Mouse (Mus musculus) adrenal gland, postnatal 14 days (tissue): ENCODE results near the gene Nisch. TPM values are rescaled to one million over a fixed set of nuclear protein-coding genes. Genes with fewer than 3 reads are reported as not detected.
A peak's percentile ranks its signal among the peaks of the same experiment; 100 is the strongest.

ENCODE experiments used
- DNase-seq: peaks from one replicate; pipeline ENCODE4 v3.0.0; 2021; ENCODE audit warnings: mixed read lengths
- long read RNA-seq, 2 experiments: library from polyadenylated mRNA; stranded (forward); transcript quantifications; one replicate each; pipeline ENCODE4 v2.0.0; 2021
- total RNA-seq: library from RNA; stranded (reverse); gene quantifications from 2 replicates; pipeline ENCODE4 v1.2.3, GENCODE M21; 2021

The Nisch gene
- 269 and 295 TPM in 2 replicates for total RNA-seq
- long read RNA-seq, experiment 1, full-length matches to known transcripts: 100 of 256 reads
- long read RNA-seq, experiment 1, partial matches to known transcripts: 44 of 256 reads
- long read RNA-seq, experiment 1, other reads (novel, unspliced or antisense): 112 of 256 reads
- long read RNA-seq, experiment 2, full-length matches to known transcripts: 91 of 285 reads
- long read RNA-seq, experiment 2, partial matches to known transcripts: 50 of 285 reads
- long read RNA-seq, experiment 2, other reads (novel, unspliced or antisense): 144 of 285 reads

DNA sequence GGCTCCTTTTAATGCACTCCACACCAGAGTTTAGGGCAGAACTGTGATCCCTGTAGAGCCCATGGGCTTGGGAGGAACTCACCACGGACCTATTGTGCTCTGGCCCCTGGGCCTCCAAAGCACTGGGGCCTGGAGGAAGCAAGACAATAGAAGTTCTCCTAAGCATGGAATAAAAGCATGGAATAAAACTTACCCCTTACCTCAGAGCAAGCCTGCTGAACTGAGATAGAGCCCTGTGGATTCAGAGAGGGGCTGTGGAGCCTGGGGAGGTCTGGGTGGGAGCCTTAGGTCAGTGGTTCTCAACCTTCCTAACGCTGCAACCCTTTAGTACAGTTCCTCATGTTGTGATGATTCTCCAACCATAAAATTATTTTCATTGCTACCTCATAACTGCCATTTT lies at the start of gene Nisch:
Gene Nisch, minus strand, starts transcription at position 101 of the 400 bp plus-strand sequence.
- no peak for DNase-seq

DNA sequence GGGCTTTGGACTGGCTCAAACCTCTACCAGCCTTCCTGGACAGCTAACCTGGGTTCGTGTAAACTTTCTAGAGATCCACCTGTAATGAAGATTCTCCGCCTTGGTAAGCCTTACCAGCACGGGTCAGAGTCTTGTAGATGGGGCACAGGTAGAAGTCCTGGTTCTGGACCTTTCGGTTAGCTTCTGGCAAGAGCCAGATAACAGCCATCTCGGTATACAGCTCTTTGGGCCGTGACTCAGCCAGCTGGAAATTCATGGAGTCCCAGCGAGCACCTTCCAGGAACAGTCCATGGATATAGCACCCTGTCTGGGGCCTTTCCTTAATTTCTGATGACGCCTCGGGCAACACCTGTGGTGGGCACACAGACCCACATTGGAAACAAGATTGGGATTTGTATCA lies 44.2 kb upstream of the Nisch start:
- no peak for DNase-seq

DNA sequence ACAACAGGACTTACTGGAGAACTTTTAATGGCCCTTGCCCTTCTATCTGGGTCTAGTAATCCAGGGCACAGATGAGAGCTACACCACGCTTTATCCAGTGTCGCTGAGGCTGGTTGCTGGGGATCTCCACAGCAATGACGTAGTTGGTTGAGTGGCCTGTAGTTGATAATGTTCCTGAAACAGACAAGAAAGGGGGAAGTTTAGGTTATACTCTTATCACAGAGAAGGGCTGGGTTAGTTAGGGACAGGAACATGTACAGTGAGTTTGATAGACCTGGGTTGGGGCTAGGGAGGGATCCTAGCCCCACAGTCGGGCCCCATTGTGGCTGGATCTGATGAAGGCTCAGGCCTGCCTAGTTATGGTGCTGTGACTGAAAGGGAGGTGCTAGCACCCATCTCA lies 43.6 kb upstream of the Nisch start:
- no peak for DNase-seq

DNA sequence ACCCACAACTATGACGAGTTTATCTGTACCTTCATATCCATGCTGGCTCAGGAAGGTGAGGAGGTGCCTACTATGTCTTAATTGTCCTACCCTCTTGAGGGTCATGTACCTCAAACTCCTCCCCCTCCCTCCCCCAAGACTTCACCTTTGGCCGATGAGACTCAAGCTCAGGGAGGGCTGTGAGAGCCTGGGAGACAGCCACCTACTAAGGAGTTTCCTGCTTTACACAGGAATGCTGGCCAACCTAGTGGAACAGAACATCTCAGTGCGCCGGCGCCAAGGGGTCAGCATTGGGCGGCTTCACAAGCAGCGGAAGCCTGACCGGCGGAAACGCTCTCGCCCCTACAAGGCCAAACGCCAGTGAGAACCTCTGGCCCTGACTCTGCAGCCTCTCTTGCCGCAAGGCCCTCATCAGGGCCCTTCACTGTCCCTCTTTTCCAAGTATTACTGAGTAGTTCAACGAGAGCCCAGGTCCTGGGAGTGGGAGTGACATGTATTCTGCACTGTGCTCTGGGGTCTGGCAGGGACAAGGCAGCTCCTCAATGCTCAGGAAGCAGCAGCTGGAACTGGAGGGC lies 41.8 kb upstream of the Nisch start:
- DNase-seq: no peak

DNA sequence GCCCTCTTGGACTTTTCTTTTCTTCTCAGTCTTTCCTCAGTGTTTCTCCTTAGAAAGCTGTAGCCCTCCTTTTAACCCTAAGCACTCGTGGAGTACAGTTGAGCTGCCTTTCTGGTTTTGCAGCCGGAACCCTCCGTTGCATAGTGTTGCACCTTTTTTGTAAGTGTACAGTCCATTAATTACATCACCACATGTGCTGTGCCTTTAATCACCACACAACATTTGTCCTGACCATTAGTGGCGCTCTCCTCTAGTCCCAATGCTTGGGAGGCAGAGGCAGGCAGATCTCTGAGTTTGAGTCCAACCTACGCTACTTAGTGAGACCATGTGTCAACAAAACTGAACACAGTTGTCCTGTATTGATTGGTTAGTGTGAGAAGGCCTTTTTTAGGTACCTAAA lies 35.3 kb upstream of the Nisch start:
- peak; percentile 2 for DNase-seq

DNA sequence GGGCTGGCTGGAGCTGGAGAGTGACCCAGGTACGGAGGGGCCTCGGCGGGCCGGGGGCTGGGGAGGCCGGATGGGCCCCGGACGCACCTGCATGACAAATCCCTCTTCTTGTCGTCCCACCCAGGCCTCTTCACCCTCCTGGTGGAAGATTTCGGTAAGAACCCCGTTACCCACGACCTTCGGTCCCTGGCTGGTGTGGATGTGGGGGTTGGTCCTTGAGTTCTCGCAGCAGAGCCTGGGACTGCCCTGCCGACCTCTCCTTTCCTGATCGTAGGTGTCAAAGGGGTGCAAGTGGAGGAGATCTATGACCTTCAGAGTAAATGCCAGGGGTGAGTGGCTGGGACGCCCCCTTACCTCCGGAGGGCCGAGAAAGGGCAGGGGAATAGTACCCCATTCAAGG lies 34.9 kb upstream of the Nisch start:
- DNase-seq: no peak

DNA sequence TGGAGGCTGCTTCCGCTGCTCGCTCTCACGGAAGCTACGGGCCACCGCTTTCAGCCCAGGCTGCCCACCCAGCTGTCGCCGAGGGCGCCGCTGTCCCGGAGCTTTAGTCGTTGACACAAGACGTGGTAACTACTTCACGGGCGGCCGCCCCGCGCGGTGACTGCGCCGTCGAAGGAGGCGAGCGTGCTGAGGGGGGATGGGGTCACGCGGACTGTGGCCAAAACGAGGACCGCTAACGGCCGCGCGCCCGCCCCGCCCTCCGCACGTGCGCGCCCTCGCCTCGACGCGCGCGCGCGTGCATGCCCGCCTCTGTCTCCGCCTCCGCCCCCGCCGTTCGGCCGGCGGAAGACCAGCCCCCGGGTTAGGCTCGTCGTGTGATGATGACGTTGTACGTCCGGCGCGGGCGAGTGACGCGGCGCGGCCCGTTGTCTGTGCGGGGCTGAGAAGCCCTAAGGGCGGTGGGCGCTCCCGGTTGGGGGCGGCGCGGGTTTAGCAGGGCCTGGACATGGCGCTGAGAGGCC lies 34.4 kb upstream of the Nisch start, which contains the start of the genes Phf7 and Bap1:
Gene Phf7, minus strand, starts transcription at position 234 of the 521 bp plus-strand sequence.
Gene Bap1, plus strand, starts transcription at position 367 of the 521 bp plus-strand sequence.
- peak; percentile 98 for DNase-seq

DNA sequence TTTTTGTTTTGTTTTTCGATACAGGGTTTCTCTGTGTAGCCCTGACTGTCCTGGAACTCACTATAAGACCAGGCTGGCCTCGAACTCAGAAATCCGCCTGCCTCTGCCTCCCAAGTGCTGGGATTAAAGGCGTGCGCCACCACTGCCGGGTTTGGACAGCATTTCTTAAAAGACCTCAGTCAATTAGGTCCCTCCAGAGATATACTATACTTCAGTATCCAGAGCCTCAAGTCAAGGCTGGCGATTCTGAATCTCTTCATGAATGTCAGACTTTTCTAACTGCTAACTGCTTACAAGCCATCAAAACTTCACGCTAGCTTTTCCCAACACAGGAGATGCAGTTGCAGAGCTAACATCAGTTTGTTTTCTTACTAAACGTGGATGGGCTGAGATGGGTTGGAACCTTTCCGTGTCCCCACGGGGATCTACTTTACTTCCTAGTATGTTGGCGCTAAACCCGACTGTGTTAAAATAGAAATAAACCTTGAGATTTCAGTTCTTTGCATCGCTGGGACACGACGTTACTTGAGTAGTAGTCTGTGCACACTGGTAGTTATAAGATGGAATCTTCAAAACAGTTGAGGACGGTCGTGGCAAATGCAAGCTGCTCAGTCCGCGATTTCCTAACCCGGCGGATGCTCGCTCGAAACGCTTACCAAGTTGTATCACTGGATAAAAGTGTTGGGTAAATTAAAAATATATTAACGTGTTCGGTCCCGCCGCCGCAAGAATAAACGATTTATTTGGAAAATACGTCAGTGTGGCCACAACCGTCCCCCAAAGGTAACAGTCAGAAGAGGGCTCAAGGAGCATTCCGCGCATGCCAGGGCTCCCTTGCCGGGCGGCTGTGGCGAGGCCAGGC lies 33.7 kb upstream of the Nisch start:
- DNase-seq: no peak

DNA sequence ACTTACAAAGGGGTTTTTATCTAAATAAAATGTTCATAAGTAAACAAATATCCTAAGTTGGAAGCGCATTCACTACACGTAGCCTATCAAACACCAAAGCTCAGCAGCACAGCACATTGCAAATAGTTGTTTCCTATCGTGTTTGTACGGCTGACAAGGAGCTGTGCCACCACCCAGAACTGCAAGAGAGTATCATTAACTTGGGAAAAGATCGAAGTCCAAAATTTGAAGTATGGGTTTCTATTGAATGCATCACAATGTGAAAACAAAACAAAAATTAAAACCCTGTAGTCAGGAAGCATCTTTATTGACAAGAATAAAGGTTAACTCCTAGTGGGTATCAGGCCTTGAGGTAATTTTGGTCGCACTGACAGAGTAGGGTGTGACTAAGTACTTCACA lies 31.6 kb upstream of the Nisch start:
- no peak for DNase-seq

DNA sequence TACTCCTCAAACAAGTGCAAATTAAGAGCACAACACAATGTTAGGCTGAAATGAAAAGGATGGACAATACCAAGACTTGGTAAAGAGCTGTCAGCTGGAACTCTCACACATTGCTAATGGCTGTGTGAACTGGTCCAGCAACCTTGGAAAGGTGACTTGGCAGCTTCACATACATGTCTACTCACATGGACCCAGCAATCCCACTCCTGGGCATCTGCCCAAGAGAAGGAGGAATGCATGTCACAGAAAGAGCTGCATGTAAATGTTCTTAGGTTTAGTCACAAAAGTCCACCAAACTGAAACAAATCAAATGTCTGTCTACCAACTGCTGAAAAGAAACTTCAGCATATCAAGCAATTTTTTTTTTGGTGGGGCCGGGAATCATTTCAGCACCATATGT lies 29.2 kb upstream of the Nisch start:
- DNase-seq: no peak

DNA sequence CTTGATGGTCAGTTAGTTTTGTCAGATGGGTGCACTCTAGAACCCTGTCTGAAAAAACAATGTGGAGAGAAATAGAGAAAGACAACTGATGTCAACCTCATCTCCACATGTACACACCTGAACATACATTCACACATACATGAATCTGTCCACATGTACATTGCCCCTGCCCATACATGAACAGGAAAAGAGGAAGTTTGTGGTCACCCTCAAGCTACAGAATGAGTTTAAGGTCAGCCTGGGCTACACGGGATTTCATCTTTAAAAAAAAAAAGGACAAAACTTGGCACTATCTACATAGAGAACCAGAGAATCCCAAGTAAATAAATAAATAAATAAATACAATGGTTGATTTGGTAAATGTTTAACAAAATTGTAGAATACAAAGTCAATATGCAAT lies 28.0 kb upstream of the Nisch start:
- no peak for DNase-seq

DNA sequence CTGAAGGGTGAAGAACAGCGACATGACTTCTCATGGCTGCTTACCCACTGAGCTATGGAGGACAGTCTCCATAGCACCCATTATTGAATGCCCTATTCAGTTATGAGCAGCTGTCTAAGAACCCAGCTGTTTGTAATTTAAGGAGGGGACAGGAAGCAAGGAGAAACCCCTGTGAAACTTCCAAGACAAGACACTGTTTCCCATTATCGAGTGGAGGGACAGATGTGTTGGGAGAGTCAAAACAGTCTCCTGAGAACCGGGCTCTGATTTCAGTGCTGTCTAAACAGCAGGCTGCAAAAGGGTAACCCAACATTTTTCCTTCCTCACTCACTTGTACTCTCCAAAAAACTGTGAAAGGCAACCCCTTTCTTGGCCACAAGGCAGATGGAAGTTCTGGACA lies 23.8 kb upstream of the Nisch start:
- DNase-seq: no peak

DNA sequence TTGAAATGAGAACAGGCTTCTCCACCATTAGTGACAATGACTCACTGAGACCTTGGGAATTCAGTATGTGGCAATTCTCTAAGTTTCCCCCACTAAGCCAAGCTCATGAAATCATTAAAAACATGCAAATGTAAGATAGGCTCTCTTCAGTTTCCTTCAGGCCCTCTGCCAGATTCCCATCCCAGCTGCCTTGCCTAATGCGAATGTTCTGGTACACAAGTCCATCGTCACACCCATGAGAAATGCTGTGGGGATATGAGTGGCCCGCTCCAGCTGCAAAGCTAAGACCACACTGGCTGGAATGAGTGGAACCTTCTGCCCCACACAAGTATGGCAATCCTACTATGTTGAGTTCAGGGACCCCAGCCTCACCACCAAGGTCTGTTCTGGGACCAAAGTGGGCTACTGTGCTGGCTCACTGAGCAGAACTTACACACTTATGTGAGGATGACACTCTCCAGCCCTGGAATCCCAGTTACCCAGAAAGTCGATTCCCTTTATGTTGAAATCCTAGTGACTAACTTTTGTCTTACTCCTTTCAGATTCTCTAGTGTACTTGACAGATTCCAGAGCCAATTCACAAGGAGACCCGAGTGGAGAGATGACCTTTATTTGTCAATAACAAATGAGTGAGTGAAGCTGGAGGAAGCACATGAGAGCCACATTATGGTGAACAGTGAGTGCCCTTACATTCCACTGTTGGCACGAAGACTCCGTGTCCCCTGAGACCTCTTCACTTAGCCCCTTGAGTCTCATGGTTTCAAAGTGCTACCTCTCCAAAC lies 20.5 kb upstream of the Nisch start:
- DNase-seq: peak; percentile 73

DNA sequence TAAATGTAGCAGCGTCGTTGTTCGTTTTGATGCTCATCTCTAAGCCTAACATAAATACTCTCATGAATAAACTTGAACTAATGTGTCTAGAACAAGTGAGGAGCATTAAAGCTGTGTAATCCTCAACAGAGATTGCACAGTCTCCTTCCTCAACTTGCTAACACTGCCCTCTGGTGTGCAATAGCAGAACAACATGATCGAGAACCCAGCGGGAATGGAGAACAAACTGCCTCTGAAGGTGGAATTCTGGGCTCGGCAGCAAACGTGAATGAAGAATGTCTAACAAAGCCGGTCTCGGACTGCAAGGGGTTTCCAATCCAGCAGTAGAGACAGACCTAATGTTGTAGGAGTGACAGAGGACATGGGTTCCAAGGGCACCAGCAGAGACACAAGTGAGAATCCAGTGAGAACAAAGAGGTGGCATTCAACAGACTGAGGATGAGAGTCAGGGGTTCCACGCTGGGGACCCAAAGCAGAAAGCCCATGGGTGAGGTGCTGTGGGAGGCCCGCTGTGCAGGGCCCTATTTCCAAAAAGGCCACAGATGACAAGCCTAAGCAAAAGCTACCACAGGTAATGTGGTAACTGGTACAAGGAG lies 17.3 kb upstream of the Nisch start:
- DNase-seq: peak; percentile 87

DNA sequence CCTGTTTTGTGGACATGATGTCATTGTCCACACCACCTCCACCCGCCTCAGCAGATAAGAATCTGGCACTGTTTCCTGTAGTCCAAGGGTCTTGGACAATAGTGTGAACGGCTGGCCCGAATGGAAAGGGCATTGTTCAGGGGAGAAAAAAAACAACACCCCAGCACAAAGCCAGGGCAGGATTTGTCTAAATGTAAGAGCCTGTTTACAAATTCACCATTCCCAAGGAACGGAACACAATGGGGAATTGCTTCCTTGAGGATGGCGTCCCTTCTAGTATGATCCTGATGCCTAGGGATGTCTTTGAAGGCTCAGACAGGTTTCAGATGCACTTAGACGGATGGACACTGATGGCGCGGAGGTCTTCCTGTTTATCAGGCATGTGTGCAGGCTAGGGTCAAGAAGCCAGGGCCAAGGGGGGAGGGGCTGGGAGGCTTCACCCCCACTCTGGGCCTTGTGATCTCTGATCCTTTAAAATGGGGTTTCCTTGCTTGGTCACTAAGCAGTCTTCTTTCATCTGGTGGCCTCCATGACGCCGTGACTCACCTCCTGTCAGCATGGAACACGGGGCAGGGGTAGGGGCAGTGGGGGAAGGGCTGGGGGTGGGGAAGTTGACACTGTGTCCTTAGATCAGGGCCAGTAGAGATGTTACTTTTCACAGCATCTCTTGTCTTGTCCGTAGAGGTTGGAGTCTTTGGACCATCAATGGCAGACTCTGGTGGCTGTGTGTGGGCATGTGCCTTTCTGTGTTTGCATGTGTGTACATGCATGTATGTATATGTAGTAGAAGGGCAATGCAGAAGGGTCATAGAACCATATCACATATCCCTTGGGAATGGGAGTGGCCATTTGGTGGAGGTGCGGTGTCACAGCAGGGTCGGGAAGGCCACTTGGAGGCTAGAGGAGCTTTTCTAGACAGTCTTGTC lies 16.6 kb upstream of the Nisch start:
- peak; percentile 53 for DNase-seq

DNA sequence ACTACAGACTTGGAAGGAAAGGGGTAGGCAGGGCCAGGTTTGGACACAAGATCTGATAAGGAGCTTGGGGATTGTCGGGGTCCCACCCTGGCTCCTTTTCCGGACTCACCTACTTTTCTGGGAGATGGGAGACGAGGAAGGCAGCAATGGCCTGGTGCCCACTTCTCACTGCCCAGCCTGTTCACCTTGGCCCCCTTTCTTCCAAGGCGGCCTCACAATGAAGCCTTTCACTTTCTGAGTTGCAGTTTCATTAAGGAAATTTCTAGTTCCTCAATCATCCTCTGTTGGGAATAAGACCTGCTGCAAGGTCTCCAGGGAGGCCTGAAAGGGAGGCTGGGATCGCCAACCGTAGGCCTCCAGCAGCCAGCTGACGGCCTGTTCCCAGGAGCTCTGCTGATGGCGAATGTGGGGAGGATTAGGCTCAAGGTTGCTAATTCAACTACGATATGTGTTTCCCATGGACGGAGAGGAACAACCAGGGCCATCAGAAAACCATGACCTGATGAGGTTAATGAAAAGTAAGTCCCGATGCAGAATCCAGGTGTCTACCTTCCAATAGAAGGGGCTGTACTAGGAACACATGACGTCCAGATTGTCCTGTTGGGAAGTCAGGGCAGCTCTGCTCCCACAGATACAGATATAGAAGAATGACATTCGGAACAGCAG lies 15.8 kb upstream of the Nisch start:
- peak; percentile 48 for DNase-seq

DNA sequence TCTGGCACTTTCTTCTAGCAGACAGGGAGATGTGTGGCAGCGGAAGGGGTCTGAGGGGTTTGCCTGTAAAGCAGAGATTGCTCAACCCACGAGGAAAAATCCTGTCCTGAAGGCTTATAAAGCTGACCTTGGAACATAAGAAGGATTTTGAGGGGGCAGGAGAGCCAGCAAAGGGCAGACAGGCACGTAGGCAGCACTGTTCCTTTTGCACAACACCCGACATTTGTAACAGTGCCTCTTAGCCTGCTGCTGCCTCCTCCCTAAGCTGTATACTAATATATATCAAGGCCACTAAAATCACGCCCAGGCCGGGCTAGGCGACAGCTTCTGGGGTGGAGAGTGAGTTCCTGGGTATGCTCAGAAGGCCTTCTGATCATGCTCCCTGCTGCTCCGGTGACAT lies 13.7 kb upstream of the Nisch start:
- peak; percentile 36 for DNase-seq

DNA sequence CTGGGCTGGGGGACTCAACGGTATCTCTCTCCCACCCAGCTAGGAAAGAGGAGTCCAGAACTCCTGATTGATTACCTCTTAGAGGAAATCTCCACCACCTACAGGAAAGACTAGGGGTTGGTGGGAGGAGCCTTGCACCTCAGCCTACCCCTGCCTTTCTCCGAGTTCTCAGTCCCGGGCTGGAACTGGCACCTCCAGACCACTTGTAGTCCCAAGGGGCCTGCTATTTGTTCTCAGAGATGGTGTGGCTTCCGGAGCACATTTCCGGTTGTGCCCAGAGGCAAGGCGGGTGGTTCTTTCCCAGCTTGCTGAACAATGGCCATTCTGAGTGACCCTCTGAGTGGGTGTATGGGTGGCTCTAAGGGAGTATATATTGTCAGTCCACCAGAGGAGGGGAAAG lies 11.5 kb upstream of the Nisch start:
- DNase-seq: peak; percentile 55

DNA sequence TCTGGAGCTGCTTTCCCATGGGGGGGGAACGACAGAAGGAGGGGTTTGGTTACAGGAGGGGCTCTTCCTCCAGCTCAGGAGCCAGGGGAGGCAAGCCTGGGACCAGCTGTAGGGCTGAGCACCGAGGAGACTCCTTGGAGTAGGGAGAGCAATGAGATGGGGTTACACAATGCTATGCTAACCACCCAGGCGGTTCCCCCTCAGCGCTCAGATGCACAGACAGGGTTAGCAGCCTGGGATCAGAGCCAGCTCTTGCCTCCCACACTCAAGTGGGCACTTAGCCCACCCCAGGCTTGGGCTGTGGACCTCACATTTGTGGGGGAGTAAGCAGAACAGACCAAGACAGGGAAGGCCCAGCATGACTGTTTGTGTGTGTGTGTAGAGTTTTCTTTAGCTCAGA lies 10.2 kb upstream of the Nisch start:
- DNase-seq: no peak

DNA sequence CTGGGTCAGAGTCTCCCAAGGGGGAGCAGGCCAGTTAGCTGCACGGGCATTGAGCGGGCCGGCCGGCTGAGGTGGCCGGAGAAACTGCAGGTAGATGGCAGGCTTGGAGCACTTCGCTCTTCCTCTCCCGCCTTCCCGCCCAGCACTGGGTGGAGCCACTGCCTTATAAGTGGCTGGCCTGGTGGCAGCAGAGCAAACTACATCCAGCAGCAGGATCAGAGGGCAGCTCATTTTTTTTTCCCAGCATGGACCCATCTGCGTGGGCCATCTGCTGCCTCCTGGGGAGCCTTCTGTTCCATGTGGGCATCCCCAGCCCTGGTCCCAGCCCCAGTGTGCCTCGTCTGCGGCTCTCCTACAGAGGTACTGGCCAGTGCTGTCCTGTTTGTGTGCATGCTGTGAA lies 920 bp upstream of the Nisch start, which contains the start of gene Sema3g:
Gene Sema3g, plus strand, starts transcription at position 195 of the 400 bp plus-strand sequence.
- DNase-seq: peak; percentile 84
